Mouse (Mus musculus) gastrocnemius, postnatal 25 days (tissue): ENCODE results near the gene Sec31b. TPM values are rescaled to one million over a fixed set of nuclear protein-coding genes. Genes with fewer than 3 reads are reported as not detected.
A peak's percentile ranks its signal among the peaks of the same experiment; 100 is the strongest.

Experiments
- DNase-seq: peaks from one replicate; pipeline ENCODE4 v3.0.0; 2022
- total RNA-seq, 2 experiments: library from RNA; stranded (reverse); gene quantifications; 1 replicate in 1 of 2; 2 replicates in 1 of 2; pipeline ENCODE4 v1.2.3; 2021

Gene Sec31b
- total RNA-seq, 2 experiments from 2014 or later, result 15.5 to 17.5 TPM

- DNase-seq, result no peak
Measured at GRCm38 (mm10) chr19:44530018-44530417, 15.6 kb downstream of the Sec31b start.

GRCm38 (mm10) chr19:44525551-44526205, 20.0 kb downstream of the Sec31b start:
- DNase-seq, result no peak

GRCm38 (mm10) chr19:44519152-44519551, 26.5 kb downstream of the Sec31b start:
- peak; percentile 52 for DNase-seq

GRCm38 (mm10) chr19:44517996-44518768, 27.5 kb downstream of the Sec31b start:
- DNase-seq, result no peak

- no peak for DNase-seq
Measured at GRCm38 (mm10) chr19:44515769-44516168, 29.9 kb downstream of the Sec31b start.

GRCm38 (mm10) chr19:44514521-44515451, 30.9 kb downstream of the Sec31b start:
- DNase-seq, result no peak

GRCm38 (mm10) chr19:44513921-44514482, 31.7 kb downstream of the Sec31b start:
- DNase-seq, result no peak

GRCm38 (mm10) chr19:44513054-44513833, 32.4 kb downstream of the Sec31b start:
- no peak for DNase-seq

GRCm38 (mm10) chr19:44512601-44513000, 33.1 kb downstream of the Sec31b start:
- no peak for DNase-seq

GRCm38 (mm10) chr19:44511451-44512231, 34.0 kb downstream of the Sec31b start:
- no peak for DNase-seq

- DNase-seq, result no peak
Measured at GRCm38 (mm10) chr19:44510534-44511175, 35.0 kb downstream of the Sec31b start.

- DNase-seq, result peak; percentile 30
Measured at GRCm38 (mm10) chr19:44502741-44503140, 42.9 kb downstream of the Sec31b start.

GRCm38 (mm10) chr19:44501925-44502324, 43.7 kb downstream of the Sec31b start:
- DNase-seq, result no peak

GRCm38 (mm10) chr19:44500240-44500639, 45.4 kb downstream of the Sec31b start:
- no peak for DNase-seq

- DNase-seq, result no peak
Measured at GRCm38 (mm10) chr19:44498936-44499335, 46.7 kb downstream of the Sec31b start.

- no peak for DNase-seq
Measured at GRCm38 (mm10) chr19:44496941-44497340, 48.7 kb downstream of the Sec31b start.

- no peak for DNase-seq
Measured at GRCm38 (mm10) chr19:44496511-44496910, 49.2 kb downstream of the Sec31b start.

GRCm38 (mm10) chr19:44493128-44493527, 52.5 kb downstream of the Sec31b start, which contains the start of gene Wnt8b:
Gene Wnt8b, plus strand, starts transcription at chr19:44493472.
- DNase-seq, result no peak

- peak; percentile 8 for DNase-seq
Measured at GRCm38 (mm10) chr19:44487266-44487665, 58.4 kb downstream of the Sec31b start.

- DNase-seq, result no peak
Measured at GRCm38 (mm10) chr19:44476541-44476940, 69.1 kb downstream of the Sec31b start.
